Mouse (Mus musculus) midbrain, postnatal 0 days (tissue): Measurements from ENCODE around the gene Dnaja3. TPM values are rescaled to one million over a fixed set of nuclear protein-coding genes. Genes with fewer than 3 reads are reported as not detected.
A peak's percentile ranks its signal among the peaks of the same experiment; 100 is the strongest.

Experiments used
- ATAC-seq: fragments of 200-750 bp; cut with Nextera tagmentation; 2 replicates; pipeline ENCODE4 v1.8.0; 2017; ENCODE audit warnings: moderate number of reproducible peaks, mild to moderate bottlenecking, moderate TSS enrichment, moderate library complexity; ENCODE audit not compliant: low FRiP score
- DNase-seq: peaks from one replicate; pipeline ENCODE4 v3.0.0-alpha.2; 2015; ENCODE audit warnings: low spot score
- H3K27ac ChIP-seq: fragments of 300-500 bp; sonication (generic); 2 replicates; pipeline ENCODE4 v1.5.1; 2014; ENCODE audit warnings: low read depth, mild to moderate bottlenecking, low read length, mixed read lengths
- H3K27me3 ChIP-seq: fragments of 300-500 bp; sonication (generic); 2 replicates; pipeline ENCODE4 v1.6.1; 2014; ENCODE audit warnings: low read length, control low read depth, mixed read lengths; ENCODE audit not compliant: insufficient read depth
- H3K36me3 ChIP-seq: fragments of 300-500 bp; sonication (generic); 2 replicates; pipeline ENCODE4 v1.6.1; 2014; ENCODE audit warnings: low read length, control low read depth, mixed read lengths; ENCODE audit not compliant: insufficient read depth
- H3K4me1 ChIP-seq: fragments of 300-500 bp; sonication (generic); 2 replicates; pipeline ENCODE4 v1.6.1; 2014; ENCODE audit warnings: mild to moderate bottlenecking, control low read depth, antibody characterized with exemption, low read length, mixed read lengths; ENCODE audit not compliant: insufficient read depth
- H3K4me2 ChIP-seq: fragments of 300-500 bp; sonication (generic); 2 replicates; pipeline ENCODE4 v1.6.1; 2014; ENCODE audit warnings: low read depth, mild to moderate bottlenecking, low read length, mixed read lengths; ENCODE audit not compliant: poor library complexity, severe bottlenecking
- H3K4me3 ChIP-seq: fragments of 300-500 bp; sonication (generic); 2 replicates; pipeline ENCODE4 v1.5.1; 2014; ENCODE audit warnings: low read depth, mild to moderate bottlenecking, low read length, moderate library complexity
- H3K9ac ChIP-seq: fragments of 300-500 bp; sonication (generic); replicated peaks from 2 replicates; pipeline ENCODE4 v1.6.1; 2014; ENCODE audit warnings: mild to moderate bottlenecking, low read length, moderate library complexity, mixed read lengths; ENCODE audit not compliant: poor library complexity, severe bottlenecking
- H3K9me3 ChIP-seq: fragments of 300-500 bp; sonication (generic); 2 replicates; pipeline ENCODE4 v1.6.1; 2016; ENCODE audit warnings: low read length, control low read depth
- CTCF ChIP-seq: IDR thresholded peaks from 2 replicates; pipeline ENCODE4 v1.5.1; 2016; ENCODE audit warnings: antibody characterized with exemption, mild to moderate bottlenecking
- WGBS: fragments of 180-500 bp; shearing (Covaris S2); extraction: QIAGEN DNeasy Blood & Tissue Kit; methylation state at CpG from one replicate; pipeline ENCODE4 v1.1.7; 2014; 5-methylcytosine and 5-hydroxymethylcytosine counted together
- polyA plus RNA-seq: library from polyadenylated mRNA; unstranded; fragments of >200 nt; fragmentation: Nextera tagmentation; extraction: Ambion mirVana; gene quantifications from 2 replicates; pipeline ENCODE4 v1.2.1, GENCODE M21; 2015
- total RNA-seq: library from RNA; depleted of rRNA; stranded (reverse); fragments of >200 nt; gene quantifications from 2 replicates; pipeline ENCODE4 v1.2.3, GENCODE M21; 2014

Gene Dnaja3
- total and polyA plus RNA-seq, 2 experiments from 2014 or later, result 54.1 to 65.5 TPM

- peak overlapping the region; percentile 81; the same call in 1 of the 2 replicates for H3K4me2 ChIP-seq
- H3K36me3 ChIP-seq, result no peaks in the 10 kb centered on the region
- WGBS, result 95% methylated on average over 1 of the region's 1 CpGs
- ATAC-seq (no peak), DNase-seq (no peak)
- peak overlapping the region; percentile 97; the same call in 1 of the 2 replicates for H3K4me3 ChIP-seq
- no peaks in the 10 kb centered on the region for H3K9me3 ChIP-seq
- no peak overlapping the region for H3K9ac ChIP-seq
- peaks cover 9% of the 10 kb centered on the region; the same call in 1 of the 2 replicates for H3K4me1 ChIP-seq
- no peak overlapping the region for H3K27ac ChIP-seq
- TF ChIP-seq CTCF, result no peak
- H3K27me3 ChIP-seq, result no peaks in the 10 kb centered on the region
These were observed 87.7 kb downstream of the Dnaja3 start for GRCm38 (mm10) chr16:4727526-4727925.

- ATAC-seq (no peak), DNase-seq (no peak)
- Histone ChIP-seq H3K4me1 (peaks cover 9% of the 10 kb centered on the region; the same call in 1 of the 2 replicates), H3K27ac (no peak overlapping the region), H3K4me2 (no peak overlapping the region), H3K36me3 (no peaks in the 10 kb centered on the region), H3K9ac (no peak overlapping the region), H3K9me3 (no peaks in the 10 kb centered on the region), H3K4me3 (no peak overlapping the region), H3K27me3 (no peaks in the 10 kb centered on the region)
- no peak for TF ChIP-seq CTCF
- WGBS, result 95% methylated on average over 1 of the region's 1 CpGs
These were observed 88.2 kb downstream of the Dnaja3 start for GRCm38 (mm10) chr16:4727963-4728362.

- DNase-seq, result peak; percentile 26
- 80% methylated on average over 3 of the region's 3 CpGs for WGBS
- Histone ChIP-seq H3K9me3 (no peaks in the 10 kb centered on the region), H3K27me3 (no peaks in the 10 kb centered on the region), H3K27ac (no peak overlapping the region), H3K9ac (no peak overlapping the region), H3K4me3 (no peak overlapping the region), H3K4me1 (peaks cover 9% of the 10 kb centered on the region; the same call in 1 of the 2 replicates), H3K36me3 (no peaks in the 10 kb centered on the region), H3K4me2 (no peak overlapping the region)
- no peak for TF ChIP-seq CTCF
- no peak for ATAC-seq
These were observed 91.1 kb downstream of the Dnaja3 start for GRCm38 (mm10) chr16:4730776-4731358.

GRCm38 (mm10) chr16:4736262-4736661 is 96.5 kb downstream of the Dnaja3 start:
- ATAC-seq (no peak), DNase-seq (no peak)
- H3K27ac ChIP-seq, result no peak overlapping the region
- no peaks in the 10 kb centered on the region for H3K36me3 ChIP-seq
- H3K9me3 ChIP-seq, result no peaks in the 10 kb centered on the region
- H3K4me1 ChIP-seq, result no peaks in the 10 kb centered on the region
- TF ChIP-seq CTCF, result no peak
- H3K4me3 ChIP-seq, result no peak overlapping the region
- no peak overlapping the region for H3K9ac ChIP-seq
- 86% methylated on average over 2 of the region's 2 CpGs for WGBS
- no peaks in the 10 kb centered on the region for H3K27me3 ChIP-seq
- H3K4me2 ChIP-seq, result no peak overlapping the region

- H3K4me3 ChIP-seq, result no peak overlapping the region
- H3K4me1 ChIP-seq, result no peaks in the 10 kb centered on the region
- WGBS, result 95% methylated on average over 2 of the region's 2 CpGs
- DNase-seq (no peak), ATAC-seq (no peak)
- no peak overlapping the region for H3K4me2 ChIP-seq
- H3K9me3 ChIP-seq, result no peaks in the 10 kb centered on the region
- no peaks in the 10 kb centered on the region for H3K36me3 ChIP-seq
- H3K27ac ChIP-seq, result no peak overlapping the region
- no peaks in the 10 kb centered on the region for H3K27me3 ChIP-seq
- H3K9ac ChIP-seq, result no peak overlapping the region
- 0 out of 2 replicates have a peak, but pooled peaks have one; percentile 3 for TF ChIP-seq CTCF
These were observed 100.2 kb downstream of the Dnaja3 start for GRCm38 (mm10) chr16:4739994-4740393.

GRCm38 (mm10) chr16:4742186-4742585 is 102.4 kb downstream of the Dnaja3 start:
- Histone ChIP-seq H3K9me3 (no peaks in the 10 kb centered on the region), H3K4me3 (no peak overlapping the region), H3K27me3 (no peaks in the 10 kb centered on the region), H3K27ac (no peak overlapping the region), H3K4me2 (no peak overlapping the region), H3K9ac (no peak overlapping the region), H3K4me1 (no peaks in the 10 kb centered on the region), H3K36me3 (no peaks in the 10 kb centered on the region)
- ATAC-seq (no peak), DNase-seq (no peak)
- WGBS, result 94% methylated on average over 1 of the region's 1 CpGs
- TF ChIP-seq CTCF, result no peak
